Mouse (Mus musculus): ENCODE data around the gene Dennd4a. TPM values are rescaled to one million over a fixed set of nuclear protein-coding genes. Genes with fewer than 3 reads are reported as not detected.
"Not testable (repeated sequence)": the region's sequence is repeated elsewhere in the genome, so short reads cannot be mapped to it uniquely, and the experiment has no call there.

The Dennd4a gene
- total RNA-seq, 2 experiments from 2014 or later = 3.1 to 3.4 TPM

- peak; percentile 40 for DNase-seq
Measured at GRCm38 (mm10) chr9:64811538-64812474, 666 bp downstream of the Dennd4a start.

DNA sequence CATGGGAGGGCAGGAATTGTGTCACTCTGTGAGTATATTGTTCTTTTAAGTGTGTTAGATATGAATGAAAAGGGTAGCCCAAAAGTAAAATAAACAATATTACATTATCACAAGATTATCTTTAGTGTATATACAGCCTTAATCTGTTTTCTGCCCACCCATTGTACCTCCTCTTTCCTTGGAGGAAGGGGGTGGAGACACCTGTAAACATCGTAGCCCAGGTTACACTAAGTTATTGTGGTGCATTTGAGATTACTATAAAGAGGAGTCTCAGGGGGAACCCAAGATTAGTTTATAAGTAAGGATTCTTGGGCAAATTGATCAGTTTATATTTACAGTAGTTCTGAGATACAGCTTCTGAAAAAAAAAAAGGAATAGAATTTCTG, 1.3 kb downstream of the Dennd4a start:
- DNase-seq = no peak

GRCm38 (mm10) chr9:64814273-64814672, 3.1 kb downstream of the Dennd4a start:
- DNase-seq = no peak

- DNase-seq = not testable (repeated sequence)
Measured at GRCm38 (mm10) chr9:64819686-64820085, 8.5 kb downstream of the Dennd4a start.

- no peak for DNase-seq
Measured at GRCm38 (mm10) chr9:64820086-64820795, 9.1 kb downstream of the Dennd4a start.

- no peak for DNase-seq
Measured at GRCm38 (mm10) chr9:64822235-64822634, 11.1 kb downstream of the Dennd4a start.

DNA sequence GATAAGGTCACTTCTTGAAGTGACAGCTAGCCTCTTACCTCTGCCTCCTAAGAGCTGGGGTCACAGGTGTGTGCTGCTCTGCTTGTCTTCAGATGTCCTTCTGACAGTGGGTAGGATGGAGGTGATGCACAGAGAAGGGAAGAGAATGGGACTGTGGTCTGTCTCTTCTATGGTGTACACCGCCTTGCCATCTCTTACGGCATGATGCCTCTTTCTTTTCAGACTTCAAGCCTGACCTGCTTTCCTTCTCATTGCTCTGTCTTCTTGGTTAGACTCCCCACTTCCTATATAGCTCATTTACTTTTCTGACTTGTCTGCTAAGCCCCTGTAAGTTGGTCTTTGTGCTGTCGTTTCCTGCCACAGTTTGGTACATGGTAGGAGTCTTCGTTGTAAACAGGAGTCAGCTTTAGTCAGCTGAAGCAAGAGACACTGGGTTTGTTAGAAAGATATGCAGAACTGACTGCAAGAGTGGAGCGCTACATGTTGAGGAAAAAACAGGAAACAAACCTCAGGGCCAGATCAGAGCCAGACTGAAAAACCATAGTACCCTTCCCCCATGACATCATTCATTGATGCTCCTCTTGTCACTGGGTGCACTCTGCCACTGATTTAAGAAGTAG, 13.4 kb downstream of the Dennd4a start:
- no peak for DNase-seq

DNA sequence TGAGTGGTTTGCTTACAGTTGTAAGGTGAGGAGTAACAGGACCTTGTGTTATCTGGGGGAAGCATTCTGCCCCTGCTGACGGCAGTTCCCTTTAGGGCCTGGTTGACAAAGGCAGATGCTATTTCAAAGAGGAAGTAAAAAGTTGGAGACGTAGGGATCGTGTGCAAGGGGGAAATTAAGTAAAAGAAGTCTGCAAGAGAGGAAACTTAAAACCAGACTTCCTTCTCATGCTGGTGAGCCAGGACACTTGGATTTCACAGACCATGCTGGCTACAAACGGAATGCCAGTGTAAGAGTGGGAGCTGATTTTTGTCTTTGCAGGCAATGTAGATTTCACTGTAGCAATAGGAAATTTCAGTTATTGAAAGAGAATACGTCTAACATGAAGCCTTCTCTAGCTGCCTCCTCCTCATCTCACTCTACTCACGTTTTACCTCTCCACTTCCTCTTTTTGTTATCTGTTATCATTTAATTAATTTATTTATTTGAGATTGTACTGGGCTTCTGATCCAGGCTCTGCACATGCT, 19.0 kb downstream of the Dennd4a start:
- DNase-seq = no peak

- no peak for DNase-seq
Measured at GRCm38 (mm10) chr9:64830641-64831040, 19.5 kb downstream of the Dennd4a start.

DNA sequence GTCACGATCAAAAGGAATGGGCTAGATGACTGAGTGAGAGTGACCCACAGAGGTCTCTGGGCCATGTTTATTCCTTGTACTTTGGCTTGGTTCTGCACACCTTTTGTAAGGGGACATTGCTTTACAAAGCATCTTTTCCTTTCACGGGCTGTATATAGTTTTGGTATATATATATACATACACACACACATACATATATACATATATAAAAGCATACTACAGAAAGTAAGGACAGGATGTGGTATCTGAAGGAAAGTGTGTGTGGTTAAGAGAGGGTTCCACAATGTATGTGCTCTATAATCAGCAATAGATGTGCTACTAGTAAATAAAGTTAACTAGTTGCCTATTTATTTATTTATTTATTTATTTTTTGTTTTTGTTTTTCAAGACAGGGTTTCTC, 20.6 kb downstream of the Dennd4a start:
- no peak for DNase-seq

DNA sequence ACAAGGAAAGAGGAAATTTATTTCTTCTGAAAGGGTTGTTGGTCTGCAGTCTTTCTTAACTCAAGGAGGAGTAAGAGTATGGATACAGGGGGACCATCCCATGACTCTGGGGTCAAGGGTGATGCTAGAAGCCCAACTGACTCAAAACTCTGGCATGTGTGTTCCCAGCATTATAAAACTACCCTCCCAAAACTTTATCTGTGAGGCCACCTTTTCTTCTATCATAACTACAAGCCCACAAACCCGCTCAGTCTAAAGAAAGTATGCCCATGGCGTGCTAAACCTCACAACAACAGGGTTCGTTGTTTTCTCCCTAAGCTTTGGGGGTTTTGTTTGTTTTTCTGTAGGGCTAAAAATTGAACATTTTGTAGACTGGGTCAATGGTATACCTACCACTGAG, 23.3 kb downstream of the Dennd4a start:
- no peak for DNase-seq

GRCm38 (mm10) chr9:64845355-64845754, 34.2 kb downstream of the Dennd4a start:
- no peak for DNase-seq

GRCm38 (mm10) chr9:64849548-64849947, 38.4 kb downstream of the Dennd4a start:
- no peak for DNase-seq

DNA sequence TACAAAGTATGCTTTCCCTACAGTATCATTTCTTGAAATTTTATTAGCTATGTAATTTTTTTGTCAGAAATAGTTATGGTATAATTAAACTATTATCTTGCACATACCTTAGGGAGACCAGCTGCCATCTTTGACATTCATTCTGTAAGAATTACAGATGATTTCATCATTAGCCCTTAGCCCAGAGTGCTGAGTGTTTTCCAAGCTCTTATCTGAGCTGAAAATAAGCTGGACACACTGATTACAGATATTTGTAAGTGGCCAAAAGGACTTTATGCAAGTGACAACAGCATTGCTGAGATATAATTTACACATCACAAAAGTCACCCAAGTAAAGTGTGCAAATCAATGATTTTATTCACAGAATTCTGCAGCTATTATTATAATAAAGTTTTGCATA, 48.9 kb downstream of the Dennd4a start:
- no peak for DNase-seq

- DNase-seq = no peak
Measured at GRCm38 (mm10) chr9:64862687-64863086, 51.5 kb downstream of the Dennd4a start.

GRCm38 (mm10) chr9:64886008-64886407, 74.9 kb downstream of the Dennd4a start:
- no peak for DNase-seq

DNA sequence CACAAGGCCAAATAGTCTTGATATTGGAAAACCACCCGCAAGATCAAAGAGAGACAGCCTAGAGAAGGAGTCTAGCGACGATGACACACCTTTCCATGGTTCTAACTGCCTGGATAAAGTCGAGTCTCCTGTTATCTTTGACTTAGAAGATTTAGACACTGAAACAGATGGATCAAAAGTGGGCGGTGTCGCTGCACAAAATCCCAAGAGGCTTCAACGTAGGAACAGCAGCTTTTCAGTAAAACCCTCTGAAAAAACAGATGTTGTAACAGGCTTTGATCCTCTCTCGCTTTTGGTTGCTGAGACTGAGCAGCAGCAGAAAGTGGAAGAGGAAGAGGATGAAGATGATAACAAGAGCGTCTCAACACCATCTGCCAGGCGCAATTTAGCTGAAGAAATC, 85.5 kb downstream of the Dennd4a start:
- no peak for DNase-seq

DNA sequence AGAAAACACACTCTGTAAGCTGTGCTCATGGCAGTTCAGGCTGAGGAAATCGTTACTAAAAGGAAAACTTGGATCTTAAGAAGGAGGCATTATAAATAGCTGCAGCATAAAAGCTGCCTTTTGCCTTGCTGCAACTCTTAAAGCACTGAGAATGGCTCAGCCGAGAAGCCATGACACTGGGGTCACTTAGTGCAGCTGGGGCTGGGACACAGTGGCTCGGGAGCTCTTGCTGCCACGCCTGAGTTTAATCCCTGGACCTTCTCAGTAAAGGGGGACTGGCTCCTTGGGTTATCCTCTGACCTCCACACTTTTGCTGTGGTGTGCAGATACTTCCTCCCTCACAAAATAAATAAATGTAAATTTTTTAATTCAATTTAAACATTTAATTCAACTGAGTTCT, 91.7 kb downstream of the Dennd4a start:
- no peak for DNase-seq

GRCm38 (mm10) chr9:64903386-64903785, 92.2 kb downstream of the Dennd4a start:
- DNase-seq = peak; percentile 25

DNA sequence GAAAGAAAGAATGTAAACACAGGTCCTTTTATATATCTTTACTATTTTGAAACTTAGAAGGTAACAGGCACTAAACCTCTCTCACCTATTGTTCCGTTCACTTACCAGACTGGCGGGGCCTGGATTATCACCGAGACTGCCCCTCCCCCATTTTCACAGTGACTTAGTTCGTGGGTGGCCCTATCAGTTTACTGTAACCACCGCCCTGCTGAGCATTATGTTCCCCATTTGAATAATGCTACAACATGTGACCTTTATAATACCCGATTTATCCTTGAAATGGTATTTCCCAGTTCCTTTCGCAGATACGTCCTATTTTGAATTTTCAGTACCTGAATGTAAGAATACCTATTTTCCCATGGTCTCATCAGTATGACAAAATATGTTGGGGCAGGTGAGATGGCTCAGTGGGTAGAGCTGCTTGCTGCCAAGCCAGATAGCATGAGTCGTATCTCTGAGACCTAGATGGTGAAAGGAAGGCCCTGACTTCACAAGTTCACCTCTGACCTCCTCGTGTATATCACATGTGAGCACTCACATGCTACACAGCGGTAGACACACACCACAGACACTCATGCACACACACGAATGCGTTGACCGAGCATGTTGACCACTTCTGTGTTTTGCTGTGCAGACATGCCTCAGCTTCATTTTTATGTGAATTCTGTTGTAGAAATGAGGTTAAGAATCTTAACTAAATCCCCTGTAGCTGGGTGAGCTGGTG, 93.9 kb downstream of the Dennd4a start:
- no peak for DNase-seq

GRCm38 (mm10) chr9:64907441-64907840, 96.3 kb downstream of the Dennd4a start:
- no peak for DNase-seq

DNA sequence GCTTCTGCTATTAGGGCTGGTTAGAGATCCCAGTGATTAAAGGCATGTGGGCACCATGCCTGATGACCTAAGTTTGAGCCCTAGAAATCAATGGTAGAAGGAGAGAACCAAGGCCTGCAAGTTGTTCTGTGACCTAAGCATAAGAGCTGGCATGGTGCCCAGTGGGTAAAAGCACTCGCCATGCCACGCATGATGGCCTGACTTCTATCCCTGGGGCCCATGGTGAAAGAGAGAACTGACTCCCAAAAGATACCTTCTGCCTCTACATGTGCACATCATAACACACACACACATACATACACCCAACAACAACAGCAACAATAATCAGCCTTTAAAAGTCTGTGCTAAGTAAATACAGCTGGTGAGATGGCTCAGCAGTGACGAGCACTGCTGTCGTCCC, 102.3 kb downstream of the Dennd4a start:
- DNase-seq = no peak
